20 mouse cellular contexts compared by ENCODE assay signal in the genomic region with DNA sequence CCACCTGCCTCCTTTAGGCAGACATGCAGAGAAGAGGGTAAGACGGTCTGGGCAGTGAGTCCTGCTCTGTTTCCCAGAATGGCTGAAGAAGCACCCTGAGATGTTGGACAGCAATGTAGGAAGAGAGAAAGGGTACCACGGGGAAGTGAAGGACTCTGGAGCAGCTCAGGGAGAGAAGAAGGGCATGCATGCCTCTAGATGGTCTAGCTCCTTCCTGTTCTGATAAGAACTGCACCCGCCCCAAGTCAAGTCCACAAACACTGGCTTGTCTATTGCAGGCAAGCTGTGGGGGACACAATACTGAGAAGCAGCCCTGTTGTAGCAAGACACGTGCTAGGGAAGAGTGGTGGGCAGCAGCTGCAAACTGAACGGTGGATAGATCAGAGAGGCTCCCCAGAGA. TPM values are rescaled to one million over a fixed set of nuclear protein-coding genes. Genes with fewer than 3 reads are reported as not detected.
DNase-seq lines count a peak whose midpoint lies in the region; ATAC-seq and TF ChIP-seq lines count a peak whose summit lies in the region.
"Had no signal": no experiment of that assay in that cellular context is flagged by ENCODE, and none has a peak within 500 bp of the region (broad histone marks: within the 10 kb centered on the region; RNA-seq: fewer than 3 reads in every experiment).

No protein-coding gene starts in this region.

- H3K4me2 ChIP-seq in intestine, embryonic 16.5 days (ENCODE audit: low read depth, low read length), result no peak overlapping the region
- no peak overlapping the region for H3K4me2 ChIP-seq in intestine, postnatal 0 days (replicated peaks; ENCODE audit: low read depth)
- H3K4me2 ChIP-seq in liver, embryonic 11.5 days, result no peak overlapping the region
- H3K4me2 ChIP-seq: heart, embryonic 12.5 days; lung, embryonic 15.5 days had no signal

- no peaks in the 10 kb centered on the region for H3K9me3 ChIP-seq in intestine, embryonic 16.5 days (ENCODE audit: control insufficient read depth, low read length)
- no peaks in the 10 kb centered on the region for H3K9me3 ChIP-seq in intestine, postnatal 0 days (ENCODE audit: control insufficient read depth)
- no peaks in the 10 kb centered on the region for H3K9me3 ChIP-seq in liver, embryonic 11.5 days (ENCODE audit: control insufficient read depth, low read length)
- H3K9me3 ChIP-seq: heart, embryonic 12.5 days; hindbrain, embryonic 10.5 days; lung, embryonic 15.5 days; midbrain, embryonic 10.5 days had no signal

- 0 out of 2 replicates have a peak, but pooled peaks have one; percentile 30 for ATAC-seq in intestine, embryonic 16.5 days
- ATAC-seq in intestine, postnatal 0 days, result no peak
- ATAC-seq in liver, embryonic 11.5 days (replicated peaks; ENCODE audit: low FRiP score), result peak; percentile 61

- H3K27ac ChIP-seq in intestine, embryonic 16.5 days (ENCODE audit: low read length), result no peak overlapping the region
- no peak overlapping the region for H3K27ac ChIP-seq in intestine, postnatal 0 days (ENCODE audit: low read depth, low read length)
- H3K27ac ChIP-seq in thymus, adult 2 months (ENCODE audit: control insufficient read depth, insufficient read depth, low read length), result peak overlapping the region; percentile 83
- H3K27ac ChIP-seq in liver, embryonic 11.5 days (ENCODE audit: low read depth, low read length), result no peak overlapping the region
- H3K27ac ChIP-seq: hindbrain, embryonic 10.5 days; lung, embryonic 15.5 days; midbrain, embryonic 10.5 days had no signal

- DNase-seq in thymus, adult 2 months, result peak; percentile 21
- DNase-seq in thymus, postnatal 14 days, result no peak
- DNase-seq in liver, embryonic 11.5 days (ENCODE audit: low spot score), result no peak
- DNase-seq in layer of hippocampus, adult 9-10 months (ENCODE audit: low spot score), result no peak
- no peak for DNase-seq in yolk sac, embryonic 10.5 days (ENCODE audit: low spot score)
- DNase-seq in layer of hippocampus, postnatal 25 days (ENCODE audit: extremely low spot score in 1 of 2, low spot score in 1 of 2), result no peak
- DNase-seq: adrenal gland, postnatal 36 days; cerebellum, adult 11 months; gastrocnemius, postnatal 36 days; kidney, adult 11 months had no signal

- no peak for TF ChIP-seq CTCF in intestine, postnatal 0 days (IDR thresholded peaks at IDR 0.05; ENCODE audit: low read depth)
- TF ChIP-seq CTCF in thymus, adult 2 months (IDR thresholded peaks at IDR 0.05; ENCODE audit: borderline replicate concordance, control insufficient read depth, extremely low read depth, insufficient read depth, low read length, poor library complexity), result no peak

- H3K9ac ChIP-seq in intestine, embryonic 16.5 days (ENCODE audit: low read depth, low read length), result no peak overlapping the region
- no peak overlapping the region for H3K9ac ChIP-seq in intestine, postnatal 0 days (ENCODE audit: low read depth, low read length)
- H3K9ac ChIP-seq in liver, embryonic 11.5 days (ENCODE audit: low read depth, low read length), result no peak overlapping the region
- H3K9ac ChIP-seq: heart, embryonic 12.5 days; lung, embryonic 15.5 days had no signal

- H3K36me3 ChIP-seq in intestine, embryonic 16.5 days (ENCODE audit: control insufficient read depth, insufficient read depth, low read length), result no peaks in the 10 kb centered on the region
- H3K36me3 ChIP-seq in intestine, postnatal 0 days (ENCODE audit: control insufficient read depth, insufficient read depth), result peaks cover 18% of the 10 kb centered on the region
- no peaks in the 10 kb centered on the region for H3K36me3 ChIP-seq in thymus, adult 2 months (ENCODE audit: control insufficient read depth, insufficient read depth, low read length)
- H3K36me3 ChIP-seq in liver, embryonic 11.5 days (ENCODE audit: control insufficient read depth, insufficient read depth, low read length), result peaks cover 3% of the 10 kb centered on the region; the same call in 1 of the 2 replicates

- no peak overlapping the region for H3K4me3 ChIP-seq in intestine, embryonic 16.5 days (ENCODE audit: low read length)
- H3K4me3 ChIP-seq in intestine, postnatal 0 days (ENCODE audit: low read depth, low read length), result no peak overlapping the region
- H3K4me3 ChIP-seq in thymus, adult 2 months (ENCODE audit: control insufficient read depth, insufficient read depth, low read length), result no peak overlapping the region
- no peak overlapping the region for H3K4me3 ChIP-seq in liver, embryonic 11.5 days (ENCODE audit: low read depth, low read length)
- H3K4me3 ChIP-seq: erythroblast, embryonic 14.5 days; heart, embryonic 12.5 days; hindbrain, embryonic 10.5 days; lung, embryonic 15.5 days; midbrain, embryonic 10.5 days; myocyte had no signal

- WGBS in intestine, embryonic 16.5 days, result 58% methylated on average over 5 of the region's 5 CpGs
- 58% methylated on average over 5 of the region's 5 CpGs for WGBS in intestine, postnatal 0 days
- whole genome bisulfite sequencing in thymus, adult 2 months, result 30% methylated on average over 5 of the region's 5 CpGs
- WGBS in liver, embryonic 11.5 days, result 41% methylated on average over 5 of the region's 5 CpGs

- no peaks in the 10 kb centered on the region for H3K27me3 ChIP-seq in intestine, embryonic 16.5 days (replicated peaks; ENCODE audit: control insufficient read depth, insufficient read depth, low read length)
- H3K27me3 ChIP-seq in intestine, postnatal 0 days (replicated peaks; ENCODE audit: control insufficient read depth, insufficient read depth, low read length), result no peaks in the 10 kb centered on the region
- no peaks in the 10 kb centered on the region for H3K27me3 ChIP-seq in thymus, adult 2 months (ENCODE audit: control insufficient read depth, insufficient read depth, low read length)
- no peaks in the 10 kb centered on the region for H3K27me3 ChIP-seq in liver, embryonic 11.5 days (replicated peaks; ENCODE audit: control insufficient read depth, insufficient read depth, low read length)
- H3K27me3 ChIP-seq: heart, embryonic 12.5 days; lung, embryonic 15.5 days had no signal

- TF ChIP-seq POLR2A in thymus, adult 2 months (IDR thresholded peaks at IDR 0.05; ENCODE audit: control insufficient read depth, extremely low read depth, insufficient read depth, low read length, poor library complexity), result no peak

- H3K4me1 ChIP-seq in intestine, embryonic 16.5 days (ENCODE audit: control insufficient read depth, insufficient read depth, low read length), result peaks cover 7% of the 10 kb centered on the region
- H3K4me1 ChIP-seq in intestine, postnatal 0 days (replicated peaks; ENCODE audit: control insufficient read depth, insufficient read depth, low read length), result no peaks in the 10 kb centered on the region
- H3K4me1 ChIP-seq in thymus, adult 2 months (replicated peaks; ENCODE audit: control insufficient read depth, insufficient read depth, low read length), result peaks cover 54% of the 10 kb centered on the region
- H3K4me1 ChIP-seq in liver, embryonic 11.5 days (replicated peaks; ENCODE audit: control insufficient read depth, insufficient read depth, low read length), result peaks cover 15% of the 10 kb centered on the region
- H3K4me1 ChIP-seq: lung, embryonic 15.5 days had no signal

RNA-seq across cellular contexts. Expression of gene Timm8a2, which starts 22.3 kb away (rescaled TPM):
- not detected in 2 replicates for polyA plus RNA-seq in intestine, embryonic 16.5 days (2015; fragmentation: Nextera tagmentation; extraction: Ambion mirVana)
- polyA plus RNA-seq in intestine, postnatal 0 days (2015; fragmentation: Nextera tagmentation; extraction: Ambion mirVana), result not detected in 2 replicates
- polyA plus RNA-seq in thymus, adult 2 months (2012; rRNA removed), result 0.38 and 0.43 TPM in 2 replicates
- polyA plus RNA-seq in liver, embryonic 11.5 days (2014; fragmentation: Nextera tagmentation; extraction: Ambion mirVana), result not detected in 2 replicates
- under 1 TPM in 1 of 2 experiments, not detected in 1; 0.56 TPM for total RNA-seq in layer of hippocampus, postnatal 25 days (2021)
- total RNA-seq: adrenal gland, postnatal 36 days; gastrocnemius, postnatal 36 days; layer of hippocampus, adult 8-10 months; left cerebral cortex, postnatal 36 days had no signal
- polyA plus RNA-seq: erythroblast, embryonic 14.5 days; heart, embryonic 12.5 days; hindbrain, embryonic 10.5 days; lung, embryonic 15.5 days; midbrain, embryonic 10.5 days; myocyte had no signal

RNA-seq across cellular contexts. Expression of gene Gpr183, which starts 47.2 kb away (rescaled TPM):
- 3.7 and 4.1 TPM in 2 replicates for polyA plus RNA-seq in intestine, embryonic 16.5 days (2015; fragmentation: Nextera tagmentation; extraction: Ambion mirVana)
- 1.5 and 1.6 TPM in 2 replicates for polyA plus RNA-seq in intestine, postnatal 0 days (2015; fragmentation: Nextera tagmentation; extraction: Ambion mirVana)
- 10.1 and 10.3 TPM in 2 replicates for polyA plus RNA-seq in thymus, adult 2 months (2012; rRNA removed)
- polyA plus RNA-seq in liver, embryonic 11.5 days (2014; fragmentation: Nextera tagmentation; extraction: Ambion mirVana), result 3.2 and 3.9 TPM in 2 replicates
- total RNA-seq in layer of hippocampus, postnatal 25 days (2021), result under 1 TPM; 0.87 to 0.96 TPM
